Mouse (Mus musculus): Measurements from ENCODE around the gene Slamf9. TPM values are rescaled to one million over a fixed set of nuclear protein-coding genes. Genes with fewer than 3 reads are reported as not detected.

Gene Slamf9
- total RNA-seq, 2 experiments from 2014 or later: not detected

DNA sequence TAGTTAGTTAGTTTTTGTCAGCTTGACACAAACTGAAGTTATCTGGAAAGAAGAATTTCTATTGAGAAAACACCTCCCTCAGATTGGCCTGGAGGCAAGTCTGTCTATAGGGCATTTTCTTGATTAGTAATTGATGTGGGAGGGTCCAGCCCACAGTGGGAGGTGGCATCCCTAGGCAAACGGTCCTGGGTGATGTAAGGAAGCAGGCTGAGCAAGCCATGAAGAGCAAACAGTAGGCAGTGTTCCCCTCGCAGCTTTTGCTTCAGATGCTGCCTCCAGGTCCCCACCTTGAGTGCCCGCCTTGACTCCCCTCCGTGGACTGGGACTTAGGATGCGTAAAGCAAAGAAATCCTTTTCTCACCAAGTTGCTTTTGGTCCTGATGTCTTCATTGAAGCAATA, 34.1 kb downstream of the Slamf9 start:
- ATAC-seq (replicated peaks; ENCODE audit: poor library complexity, severe bottlenecking): no peak

DNA sequence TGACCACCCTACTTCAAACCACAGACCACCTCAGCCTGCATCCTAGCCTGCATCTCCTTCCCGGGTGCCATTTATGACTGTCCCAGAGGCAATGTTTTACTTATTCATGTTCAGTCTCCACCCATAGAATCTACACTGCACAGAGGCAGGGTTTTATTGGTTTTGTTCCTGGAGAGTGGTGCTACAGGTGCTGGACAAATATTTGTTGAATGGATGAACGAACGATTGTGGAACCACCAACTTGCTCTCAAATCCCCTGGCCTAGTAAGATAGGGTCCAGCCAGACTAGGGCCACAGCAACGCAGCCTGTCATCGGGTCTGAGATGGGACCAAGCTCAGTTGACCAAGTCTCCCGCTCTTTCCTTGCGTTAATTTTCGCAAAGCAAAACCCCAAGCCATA, 34.8 kb downstream of the Slamf9 start:
- no peak for ATAC-seq (replicated peaks; ENCODE audit: poor library complexity, severe bottlenecking)

DNA sequence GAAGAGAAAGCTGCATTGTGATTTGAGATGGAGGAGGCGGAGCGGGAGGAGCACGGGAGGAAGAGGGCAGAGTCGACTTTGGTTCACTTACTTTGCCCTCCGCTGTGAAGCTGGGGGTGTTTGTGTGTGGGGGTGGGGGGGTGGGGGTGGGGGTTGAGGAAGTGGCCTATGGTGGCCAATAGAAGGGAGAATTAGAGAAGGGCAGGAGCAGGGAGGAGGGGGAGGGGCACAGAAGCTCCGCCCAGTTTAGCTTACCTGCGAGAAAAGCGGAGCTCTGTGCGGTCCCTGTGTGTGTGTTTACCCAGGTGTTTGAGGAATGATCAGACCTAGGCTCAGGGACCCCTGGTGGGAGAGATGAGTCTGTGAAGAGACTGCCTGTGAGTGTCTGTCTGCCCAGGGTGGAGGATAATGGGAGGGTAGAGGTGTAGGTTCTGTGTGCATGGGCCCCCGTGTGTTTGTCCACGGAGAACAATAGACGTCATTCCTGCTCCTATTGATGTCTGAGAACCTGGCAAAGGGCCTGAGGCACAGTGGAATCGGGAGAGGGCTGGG, 35.3 kb downstream of the Slamf9 start:
- ATAC-seq (replicated peaks; ENCODE audit: poor library complexity, severe bottlenecking): no peak

DNA sequence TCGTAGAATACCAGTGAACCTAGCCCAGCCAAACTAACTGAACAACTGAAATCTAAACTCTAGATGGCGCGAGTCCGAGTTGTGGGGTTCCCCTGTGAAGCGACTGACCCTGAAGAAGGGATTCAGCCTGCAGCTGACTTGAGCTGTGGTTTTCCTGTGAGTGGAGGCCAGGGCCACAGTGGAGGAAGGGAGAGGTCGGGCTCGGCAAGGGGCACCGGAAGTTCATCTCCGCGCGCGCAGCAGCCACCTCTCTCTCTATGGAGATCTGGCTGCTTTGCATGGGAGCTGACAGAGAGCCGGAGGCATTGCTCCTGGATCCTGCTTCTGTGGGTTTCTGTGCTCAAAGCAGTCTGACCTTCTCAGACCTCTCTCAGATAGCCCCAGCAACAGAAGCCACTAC, 37.8 kb downstream of the Slamf9 start:
- peak; percentile 69 for ATAC-seq (replicated peaks; ENCODE audit: poor library complexity, severe bottlenecking)

DNA sequence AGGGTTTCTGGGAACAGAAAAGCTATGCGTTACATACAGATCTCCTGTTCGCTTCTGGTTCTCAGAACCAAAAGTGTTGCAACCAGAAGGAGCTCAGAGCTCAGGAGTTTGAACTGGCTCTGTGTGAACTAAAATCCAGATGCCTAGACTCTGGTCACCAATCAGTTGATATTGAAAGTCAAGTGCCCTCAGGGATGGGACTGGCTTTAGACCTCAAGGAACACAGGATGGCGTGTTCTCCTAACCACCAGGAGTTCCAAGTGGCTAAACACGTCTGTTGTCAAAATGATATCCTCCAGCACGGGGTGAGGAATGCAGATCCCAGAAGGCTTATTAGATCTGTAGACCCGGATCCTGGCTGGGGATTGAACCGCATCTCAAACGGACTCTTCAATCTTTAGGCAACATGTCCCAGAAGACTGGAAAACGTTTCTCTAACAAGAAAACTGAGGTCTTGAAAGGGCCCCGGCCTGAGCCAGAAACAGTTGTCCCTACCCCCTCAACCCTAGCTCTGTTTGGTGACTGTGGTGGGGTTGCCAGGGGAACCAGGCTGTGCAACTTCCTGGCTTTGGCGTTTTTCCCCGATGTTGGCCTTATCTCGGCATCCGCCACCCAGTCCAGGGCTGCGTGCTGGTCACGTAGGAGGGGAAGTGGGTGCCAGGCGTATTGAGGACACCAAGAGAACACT, 38.5 kb downstream of the Slamf9 start:
- ATAC-seq (replicated peaks; ENCODE audit: poor library complexity, severe bottlenecking): peak; percentile 76

DNA sequence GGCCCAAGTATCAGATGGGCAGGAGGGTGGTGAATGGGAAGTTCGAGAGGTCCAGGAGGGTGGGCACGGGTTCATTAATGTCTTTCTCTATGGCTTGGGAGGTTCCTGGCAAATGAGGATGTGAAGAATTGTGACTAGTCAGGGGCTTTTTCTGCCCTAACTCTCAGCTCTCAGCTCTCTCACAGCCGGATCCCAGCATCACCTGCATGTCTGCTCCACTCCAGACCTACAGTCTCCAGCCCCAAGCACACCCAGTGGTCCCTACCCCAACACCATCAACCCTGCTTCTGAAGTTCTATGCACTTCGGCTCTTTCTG, 39.0 kb downstream of the Slamf9 start:
- no peak for ATAC-seq (replicated peaks; ENCODE audit: poor library complexity, severe bottlenecking)

DNA sequence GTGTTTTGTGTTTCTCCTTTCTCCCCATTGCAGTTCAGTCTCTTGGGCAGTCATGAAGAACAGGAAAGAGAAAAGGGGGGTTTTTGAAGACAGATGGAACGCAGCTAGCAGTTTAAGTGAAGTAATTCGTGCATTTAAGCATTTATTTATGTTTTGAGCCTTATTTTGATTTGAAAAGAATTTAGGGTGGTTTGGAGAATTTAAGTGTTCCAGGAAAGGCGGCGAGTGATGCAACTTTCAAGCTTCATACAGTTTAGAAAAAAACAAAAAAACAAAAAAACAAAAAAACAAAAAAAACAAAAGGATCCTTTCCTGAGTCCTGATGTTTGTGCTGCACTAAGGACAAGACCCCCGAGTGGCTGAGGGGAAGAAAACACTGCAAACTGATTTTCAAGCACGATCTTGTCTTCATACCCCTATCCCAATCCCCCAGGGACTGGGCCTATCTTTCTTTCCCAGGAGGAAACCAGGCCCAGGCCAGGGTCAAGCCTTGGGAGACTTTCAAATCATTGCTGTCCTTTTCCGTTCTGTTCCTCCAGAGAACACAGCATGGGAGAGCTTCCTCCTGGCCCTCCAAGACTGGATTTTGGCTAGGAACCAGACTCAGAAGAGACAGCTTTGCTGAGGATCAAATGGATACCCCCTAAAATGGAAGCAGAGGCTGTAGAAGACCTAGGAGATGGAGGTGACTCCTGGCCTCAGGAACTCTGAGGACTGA, 39.6 kb downstream of the Slamf9 start:
- no peak for ATAC-seq (replicated peaks; ENCODE audit: poor library complexity, severe bottlenecking)

DNA sequence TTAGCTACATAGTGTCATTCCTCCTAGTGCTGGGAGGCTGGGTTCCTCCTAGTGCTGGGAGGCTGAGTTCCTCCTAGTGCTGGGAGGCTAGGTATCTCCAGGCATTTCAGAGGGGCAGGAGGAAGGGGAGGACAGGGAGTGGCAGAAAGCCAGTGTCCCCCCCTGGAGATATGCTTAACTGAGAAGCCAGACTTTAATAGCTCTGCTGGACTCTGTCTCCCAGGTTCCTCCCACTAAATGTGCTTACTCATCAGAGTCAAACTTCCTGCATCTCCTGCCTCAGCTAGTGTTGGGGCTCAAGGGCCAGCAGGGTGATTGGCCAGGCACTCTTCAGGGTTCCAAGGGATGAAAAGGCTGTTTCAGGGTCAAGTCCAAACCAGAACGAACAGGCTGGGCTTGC, 40.2 kb downstream of the Slamf9 start:
- peak; percentile 7; the same call in 1 of the 2 replicates for ATAC-seq (replicated peaks; ENCODE audit: poor library complexity, severe bottlenecking)

DNA sequence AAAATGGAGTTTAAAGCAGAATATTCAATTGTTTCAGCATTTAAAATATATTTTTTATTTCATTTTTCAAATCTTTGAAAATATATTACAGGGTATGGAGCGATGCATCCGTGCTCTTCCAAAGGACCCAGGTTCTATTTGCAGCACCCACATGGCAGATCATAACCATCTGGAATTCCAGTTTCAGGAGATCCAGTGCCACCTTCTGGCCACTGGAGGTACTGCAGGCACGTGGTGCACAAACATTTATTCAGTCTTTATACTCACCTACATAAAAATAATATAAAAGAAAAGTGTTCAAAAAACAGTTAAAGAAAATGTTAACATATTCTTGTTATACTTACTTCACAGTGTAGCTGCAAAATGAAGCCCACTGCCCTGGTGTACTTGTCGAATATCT, 42.9 kb downstream of the Slamf9 start:
- ATAC-seq (replicated peaks; ENCODE audit: poor library complexity, severe bottlenecking): no peak

DNA sequence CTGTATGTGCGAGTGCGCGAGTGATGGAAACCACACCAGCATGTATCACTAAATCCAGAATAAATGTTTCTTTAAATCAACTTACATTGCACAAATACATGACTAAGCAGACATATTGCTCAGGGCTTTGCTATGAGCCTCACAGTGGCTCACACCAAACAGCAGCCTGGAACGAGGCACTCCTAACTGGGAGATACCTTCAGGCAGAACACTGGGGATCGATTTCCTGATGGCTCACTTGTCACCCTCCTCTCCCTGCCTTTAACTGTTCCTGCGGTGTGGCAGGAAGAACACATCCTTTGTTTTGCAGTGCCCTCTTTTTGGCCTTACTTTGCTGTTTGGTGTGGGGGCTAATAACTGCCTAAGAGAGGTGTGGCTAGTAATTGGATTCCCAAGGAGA, 44.5 kb downstream of the Slamf9 start:
- ATAC-seq (replicated peaks; ENCODE audit: poor library complexity, severe bottlenecking): no peak

DNA sequence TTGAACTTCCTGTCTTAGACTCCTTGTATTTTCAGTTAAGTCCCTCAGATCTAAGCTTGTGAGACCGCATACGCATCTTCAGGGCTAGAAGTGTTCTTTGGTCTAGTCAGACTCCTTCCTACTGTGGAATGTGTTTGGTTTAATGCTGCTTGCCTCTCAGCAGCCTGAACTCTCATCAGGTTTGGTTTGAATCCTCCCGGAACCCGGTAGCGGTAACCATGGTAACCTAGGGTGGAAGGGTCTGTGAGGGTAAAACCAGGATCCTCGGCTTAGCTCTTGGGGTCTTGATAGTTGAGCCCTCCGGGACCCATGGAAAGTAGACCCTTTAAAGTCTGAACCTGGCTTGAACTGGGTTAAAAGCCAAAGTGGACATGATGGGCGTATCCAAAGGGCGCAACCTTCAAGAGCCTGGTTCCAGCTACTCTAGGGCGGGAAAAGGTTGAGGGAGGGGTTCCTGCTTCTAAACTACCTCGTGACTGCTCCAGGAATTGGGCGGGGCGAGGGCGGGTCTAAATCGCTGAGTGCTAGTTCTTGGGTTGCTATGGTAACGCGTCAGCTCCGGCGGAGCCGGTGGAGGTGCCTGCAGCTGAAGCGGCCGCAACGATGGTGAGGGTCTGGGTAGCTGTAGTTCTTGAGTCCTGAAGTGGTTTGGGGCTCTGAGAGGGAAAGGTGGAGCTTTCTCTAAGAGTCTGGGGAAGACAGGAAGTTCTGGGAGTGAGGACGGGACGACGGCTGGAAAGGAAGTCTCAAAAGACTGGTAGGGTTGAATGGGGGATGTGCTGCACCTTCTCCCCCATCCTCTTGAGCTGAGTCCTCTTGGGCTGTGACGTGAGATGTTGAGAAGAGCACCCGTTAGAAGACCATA, 45.6 kb downstream of the Slamf9 start, which contains the start of gene Cfap45:
Cfap45 (plus strand) TSS at position 226 of the 865 bp plus-strand sequence.
- peak; percentile 55 for ATAC-seq (replicated peaks; ENCODE audit: poor library complexity, severe bottlenecking)

DNA sequence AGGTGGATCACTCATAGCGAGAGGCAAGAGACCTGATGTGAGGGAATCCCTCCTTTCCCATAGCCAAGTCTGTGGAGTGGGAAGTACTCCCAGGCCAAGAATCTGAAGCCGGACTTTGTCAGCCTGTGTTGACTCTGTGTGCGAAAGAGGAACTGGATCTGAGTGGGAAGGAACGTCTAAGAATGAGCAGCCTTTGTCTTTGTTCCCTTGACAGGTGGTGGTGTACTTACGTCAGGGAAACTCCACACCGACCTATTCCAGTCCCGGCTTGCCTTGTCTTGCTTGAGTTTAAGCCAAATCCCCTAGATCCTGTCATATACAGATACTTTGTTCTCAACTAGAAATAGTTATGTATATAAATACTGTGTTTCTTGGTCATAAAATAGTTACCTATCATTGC, 47.4 kb downstream of the Slamf9 start:
- ATAC-seq (replicated peaks; ENCODE audit: poor library complexity, severe bottlenecking): peak; percentile 49

DNA sequence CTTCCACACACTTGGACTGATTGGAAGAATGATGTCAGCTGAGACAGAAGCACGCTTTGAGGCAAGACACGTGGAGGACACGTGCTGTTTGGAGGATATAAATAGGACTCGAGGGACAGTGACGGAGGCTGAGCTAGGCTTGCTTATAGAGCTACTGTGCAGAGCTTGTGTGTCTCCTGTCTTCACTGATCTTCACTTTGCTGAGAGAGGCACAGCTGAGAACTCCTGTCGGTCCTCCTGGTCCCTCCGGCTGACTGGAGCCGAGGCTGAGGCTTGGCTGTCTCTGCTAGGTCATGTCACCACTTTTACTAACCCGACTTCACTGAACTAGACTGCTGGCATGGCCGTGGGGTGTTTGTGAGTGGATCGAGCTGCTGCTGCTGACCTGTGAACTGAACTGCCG, 48.5 kb downstream of the Slamf9 start:
- ATAC-seq (replicated peaks; ENCODE audit: poor library complexity, severe bottlenecking): no peak

DNA sequence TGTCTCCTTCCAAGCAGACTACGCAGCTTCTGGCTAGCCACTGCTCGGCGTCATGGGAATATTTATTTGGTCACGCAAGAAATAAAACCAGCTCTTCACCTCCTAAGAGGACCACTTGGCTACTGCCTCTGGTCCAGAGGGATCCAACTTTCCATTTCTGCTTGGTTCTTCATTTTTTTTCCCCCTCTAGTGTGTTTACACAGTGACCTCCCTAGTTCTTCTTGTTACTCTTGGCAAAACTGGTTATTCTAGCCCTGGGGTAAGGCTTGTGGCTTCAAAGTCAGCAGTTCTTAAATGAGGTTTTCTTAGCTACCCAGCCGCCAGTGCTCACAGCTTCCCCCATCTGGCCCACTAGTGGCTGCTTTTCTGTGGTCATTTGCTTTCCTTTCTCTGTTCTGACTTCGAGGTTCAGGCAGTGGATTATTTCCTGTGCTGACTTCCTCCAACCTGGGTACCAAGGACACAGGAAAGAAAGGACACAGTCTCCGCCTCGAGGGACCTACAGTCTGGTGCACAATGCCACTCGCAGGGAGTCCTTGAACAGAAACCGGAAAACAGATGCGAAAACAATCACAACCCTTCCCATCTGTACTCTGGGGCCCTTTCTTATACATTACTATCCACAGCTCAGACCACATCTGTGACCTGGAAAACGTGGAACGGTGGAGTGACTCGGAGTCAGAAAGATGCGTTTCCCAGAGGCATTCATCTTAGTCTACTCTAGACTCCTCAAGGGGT, 50.0 kb downstream of the Slamf9 start:
- peak; percentile 45 for ATAC-seq (replicated peaks; ENCODE audit: poor library complexity, severe bottlenecking)

DNA sequence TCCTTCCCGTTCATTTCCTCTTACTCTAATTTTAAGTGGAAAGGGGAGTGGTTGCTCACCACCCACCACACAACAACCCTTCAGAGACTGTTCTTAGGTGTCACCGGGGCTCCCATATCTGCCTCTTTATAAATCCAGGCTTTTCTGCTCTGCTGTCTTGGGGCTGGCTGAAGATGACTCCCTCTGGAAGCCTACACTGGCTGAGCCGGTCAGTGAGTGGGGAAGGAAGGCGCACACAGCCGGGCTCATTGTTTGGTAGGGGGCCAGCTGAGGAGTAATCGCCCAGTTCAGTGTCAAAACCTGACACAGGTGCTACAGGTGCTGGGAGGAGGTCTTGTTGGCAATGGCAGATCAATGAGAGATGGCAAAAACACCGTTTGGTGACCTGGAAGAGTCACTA, 50.8 kb downstream of the Slamf9 start:
- ATAC-seq (replicated peaks; ENCODE audit: poor library complexity, severe bottlenecking): peak; percentile 8; the same call in 1 of the 2 replicates

DNA sequence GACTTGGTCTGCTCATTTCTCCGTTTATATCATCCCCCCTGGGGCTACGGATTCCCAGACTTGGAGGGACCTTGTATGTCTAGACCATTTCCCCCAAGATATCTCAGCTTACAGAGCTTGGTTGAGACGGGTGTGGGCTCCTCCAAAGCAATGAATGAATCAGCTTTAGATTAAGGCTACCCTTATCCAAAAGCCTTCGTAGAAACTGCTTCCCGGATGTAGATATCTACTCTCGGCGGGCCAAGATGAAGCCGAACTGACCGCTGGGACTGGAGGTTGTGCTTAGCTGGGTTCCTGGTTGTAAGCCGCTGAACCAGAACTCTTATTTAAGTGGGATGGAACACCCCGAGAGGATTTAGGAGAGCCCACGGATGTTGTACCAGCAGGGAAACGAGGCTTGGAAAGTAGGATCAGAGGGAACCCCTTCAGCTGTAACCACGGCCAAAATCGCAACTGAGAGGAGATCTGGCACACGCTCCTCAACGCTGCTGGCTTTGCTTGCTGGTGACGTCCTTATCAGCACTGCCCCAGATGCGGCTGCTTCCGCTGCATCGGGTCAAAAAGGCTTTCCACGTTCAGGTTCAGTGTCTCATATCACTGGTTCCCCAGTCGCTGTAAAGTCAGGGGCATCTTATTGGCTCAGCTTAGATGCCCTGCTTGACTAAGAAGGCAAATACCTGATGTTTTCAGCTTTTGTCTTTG, 51.4 kb downstream of the Slamf9 start:
- peak; percentile 31 for ATAC-seq (replicated peaks; ENCODE audit: poor library complexity, severe bottlenecking)

DNA sequence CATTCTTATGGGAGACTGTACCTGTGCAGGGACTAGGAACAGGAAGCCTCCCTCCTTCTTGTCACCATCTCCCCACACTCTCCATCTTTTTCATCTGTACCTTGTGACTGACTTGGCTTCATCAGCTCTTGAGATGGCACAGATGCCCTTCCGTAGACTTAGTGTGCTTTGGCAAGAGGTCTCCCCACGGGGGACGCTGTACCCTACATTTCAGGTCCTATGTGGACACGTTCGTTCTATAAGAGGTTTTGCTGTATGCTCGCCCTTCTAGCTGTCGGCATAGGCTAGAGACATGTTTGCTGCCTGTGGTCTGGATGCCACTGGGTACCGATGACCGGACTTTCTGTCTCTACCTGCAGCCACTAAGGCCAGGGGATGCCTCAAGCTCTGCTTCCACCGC, 52.3 kb downstream of the Slamf9 start:
- ATAC-seq (replicated peaks; ENCODE audit: poor library complexity, severe bottlenecking): no peak

All from granulocyte monocyte progenitor cell, adult 5-6 weeks (primary cell).